Comparison of ENCODE assay signal across 9 mouse cellular contexts in genomic region chr14:79290683-79291425, GRCm38 (mm10). TPM values are rescaled to one million over a fixed set of nuclear protein-coding genes. Genes with fewer than 3 reads are reported as not detected.
DNase-seq lines count a peak whose midpoint lies in the region; ATAC-seq lines count a peak whose summit lies in the region.
"Had no signal": no experiment of that assay in that cellular context is flagged by ENCODE, and none has a peak within 500 bp of the region (broad histone marks: within the 10 kb centered on the region; RNA-seq: fewer than 3 reads in every experiment).

No protein-coding gene starts in this region.

- 0 out of 2 replicates have a peak overlapping the region, but pooled peaks have one; percentile 23 for H3K4me2 ChIP-seq in embryonic facial prominence, embryonic 12.5 days (replicated peaks)
- H3K4me2 ChIP-seq in hindbrain, embryonic 15.5 days: peak overlapping the region; percentile 13; the same call in 1 of the 2 replicates
- peak overlapping the region; percentile 33 for H3K4me2 ChIP-seq in neural tube, embryonic 13.5 days

- no peaks in the 10 kb centered on the region for H3K27me3 ChIP-seq in embryonic facial prominence, embryonic 12.5 days
- no peaks in the 10 kb centered on the region for H3K27me3 ChIP-seq in hindbrain, embryonic 15.5 days
- H3K27me3 ChIP-seq in neural tube, embryonic 13.5 days: peaks cover 3% of the 10 kb centered on the region; the same call in 1 of the 2 replicates

- 26% methylated on average over 15 of the region's 15 CpGs for WGBS in embryonic facial prominence, embryonic 12.5 days
- WGBS in hindbrain, embryonic 15.5 days: 20% methylated on average over 15 of the region's 15 CpGs
- 15% methylated on average over 15 of the region's 15 CpGs for WGBS in neural tube, embryonic 13.5 days

- no peak overlapping the region for H3K4me3 ChIP-seq in embryonic facial prominence, embryonic 12.5 days
- no peak overlapping the region for H3K4me3 ChIP-seq in hindbrain, embryonic 15.5 days
- no peak overlapping the region for H3K4me3 ChIP-seq in neural tube, embryonic 13.5 days

- no peak for ATAC-seq in embryonic facial prominence, embryonic 12.5 days (ENCODE audit: insufficient number of reproducible peaks, insufficient read depth, low FRiP score, low TSS enrichment)
- ATAC-seq in hindbrain, embryonic 15.5 days (ENCODE audit: low FRiP score, low read depth): 0 out of 2 replicates have a peak, but pooled peaks have one; percentile 49
- no peak for ATAC-seq in neural tube, embryonic 13.5 days (ENCODE audit: low read depth)

- H3K4me1 ChIP-seq in embryonic facial prominence, embryonic 12.5 days: peaks cover 43% of the 10 kb centered on the region
- H3K4me1 ChIP-seq in hindbrain, embryonic 15.5 days (replicated peaks): peaks cover 20% of the 10 kb centered on the region
- H3K4me1 ChIP-seq in neural tube, embryonic 13.5 days (replicated peaks): peaks cover 28% of the 10 kb centered on the region

- peak; percentile 30 for DNase-seq in left cerebral cortex, postnatal 4 days
- DNase-seq in left cerebral cortex, adult 18-20 months (ENCODE audit: low spot score in 2 of 2): no peak
- no peak for DNase-seq in natural killer cell, adult 2 months (ENCODE audit: low spot score in 2 of 2)
- no peak for DNase-seq in left cerebral cortex, postnatal 14 days (ENCODE audit: low spot score in 2 of 2)
- DNase-seq: right cerebral cortex, postnatal 14 days had no signal

- H3K9me3 ChIP-seq in embryonic facial prominence, embryonic 12.5 days: no peaks in the 10 kb centered on the region
- no peaks in the 10 kb centered on the region for H3K9me3 ChIP-seq in hindbrain, embryonic 15.5 days
- no peaks in the 10 kb centered on the region for H3K9me3 ChIP-seq in neural tube, embryonic 13.5 days

- H3K36me3 ChIP-seq in embryonic facial prominence, embryonic 12.5 days: peaks cover 5% of the 10 kb centered on the region; the same call in 1 of the 2 replicates
- H3K36me3 ChIP-seq in hindbrain, embryonic 15.5 days: no peaks in the 10 kb centered on the region
- no peaks in the 10 kb centered on the region for H3K36me3 ChIP-seq in neural tube, embryonic 13.5 days

- H3K27ac ChIP-seq in embryonic facial prominence, embryonic 12.5 days: no peak overlapping the region
- 0 out of 2 replicates have a peak overlapping the region, but pooled peaks have one; percentile 9 for H3K27ac ChIP-seq in hindbrain, embryonic 15.5 days (replicated peaks)
- 0 out of 2 replicates have a peak overlapping the region, but pooled peaks have one; percentile 14 for H3K27ac ChIP-seq in neural tube, embryonic 13.5 days (replicated peaks)

- intact Hi-C loops in left cerebral cortex, postnatal 4 days (cut with DNase I): loop anchor here (10.0 kb wide), 1 partner anchor 86 kb away; no protein-coding TSS in a partner anchor
- intact Hi-C loops in left cerebral cortex, postnatal 14 days (cut with DNase I): loop anchor here (5.0 kb wide), 1 partner anchor 89 kb away; no protein-coding TSS in a partner anchor

- no peak overlapping the region for H3K9ac ChIP-seq in embryonic facial prominence, embryonic 12.5 days
- H3K9ac ChIP-seq in hindbrain, embryonic 15.5 days: no peak overlapping the region
- no peak overlapping the region for H3K9ac ChIP-seq in neural tube, embryonic 13.5 days

RNA-seq across cellular contexts. Expression of gene Rgcc, which starts 10.6 kb away (rescaled TPM):
- total RNA-seq in left cerebral cortex, postnatal 4 days (2021): 10 to 100 TPM; 21.4 to 21.8 TPM
- 10 to 100 TPM; 29.7 to 33.7 TPM for total RNA-seq in left cerebral cortex, adult 18-20 months (2021)
- 62.2 and 62.5 TPM in 2 replicates for polyA plus RNA-seq in embryonic facial prominence, embryonic 12.5 days (2016; fragmentation: Nextera tagmentation; extraction: Ambion mirVana)
- 40.4 and 41.1 TPM in 2 replicates for polyA plus RNA-seq in hindbrain, embryonic 15.5 days (2015; fragmentation: Nextera tagmentation; extraction: Ambion mirVana)
- 67.4 and 72.9 TPM in 2 replicates for polyA plus RNA-seq in neural tube, embryonic 13.5 days (2015; fragmentation: Nextera tagmentation; extraction: Ambion mirVana)
- total RNA-seq in left cerebral cortex, postnatal 14 days (2021): 10 to 100 TPM; 42.7 to 43.2 TPM

RNA-seq across cellular contexts. Expression of gene Zfp957, which starts 43.7 kb away (rescaled TPM):
- not detected for total RNA-seq in left cerebral cortex, postnatal 4 days (2021)
- total RNA-seq in left cerebral cortex, adult 18-20 months (2021): not detected
- polyA plus RNA-seq in embryonic facial prominence, embryonic 12.5 days (2016; fragmentation: Nextera tagmentation; extraction: Ambion mirVana): not detected in 2 replicates
- not detected in 2 replicates for polyA plus RNA-seq in hindbrain, embryonic 15.5 days (2015; fragmentation: Nextera tagmentation; extraction: Ambion mirVana)
- polyA plus RNA-seq in neural tube, embryonic 13.5 days (2015; fragmentation: Nextera tagmentation; extraction: Ambion mirVana): not detected in 2 replicates
- not detected for total RNA-seq in left cerebral cortex, postnatal 14 days (2021)
- polyA plus RNA-seq: limb, embryonic 14.5 days had no signal
